Mouse (Mus musculus): ENCODE data around the gene Batf. TPM values are rescaled to one million over a fixed set of nuclear protein-coding genes. Genes with fewer than 3 reads are reported as not detected.
"Not testable (repeated sequence)": the region's sequence is repeated elsewhere in the genome, so short reads cannot be mapped to it uniquely, and the experiment has no call there.

Batf gene
- polyA plus RNA-seq, 1 experiment = 1.1 TPM

DNA sequence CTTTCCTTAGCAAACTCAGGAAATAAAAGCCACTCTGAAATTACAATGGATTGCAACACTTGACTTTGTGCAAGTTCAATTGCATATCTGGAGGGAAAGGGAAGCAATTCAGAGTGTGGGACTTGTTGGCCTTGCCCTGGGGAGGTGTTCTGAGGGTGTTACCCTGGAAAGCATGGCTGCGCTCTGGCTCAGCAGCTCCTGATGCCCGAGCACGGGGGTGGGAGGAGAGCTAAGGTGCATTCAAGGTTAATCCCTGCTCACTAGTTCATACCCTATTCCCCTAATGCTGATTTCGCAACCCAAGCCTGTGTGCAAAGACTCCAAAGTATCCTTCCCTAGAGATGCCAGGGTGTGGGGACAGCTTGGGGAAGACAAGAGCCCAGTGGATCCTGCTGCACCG, 42.7 kb upstream of the Batf start:
- no peaks in the 10 kb centered on the region for H3K27me3 ChIP-seq (ENCODE audit: control insufficient read depth, insufficient read depth, low read length)
- H3K36me3 ChIP-seq (ENCODE audit: control insufficient read depth, insufficient read depth, low read length) = no peaks in the 10 kb centered on the region
- TF ChIP-seq CTCF (IDR thresholded peaks at IDR 0.05; ENCODE audit: control insufficient read depth, insufficient read depth, insufficient replicate concordance, low read depth, low read length) (no peak), POLR2A (IDR thresholded peaks at IDR 0.05; ENCODE audit: control insufficient read depth, low read depth, low read length) (no peak)
- H3K4me3 ChIP-seq (ENCODE audit: control insufficient read depth, low read depth, low read length) = no peak overlapping the region
- no peaks in the 10 kb centered on the region for H3K4me1 ChIP-seq (ENCODE audit: control insufficient read depth, insufficient read depth, low read length)
- H3K27ac ChIP-seq (ENCODE audit: control insufficient read depth, insufficient read depth, low read depth, low read length) = no peak overlapping the region

DNA sequence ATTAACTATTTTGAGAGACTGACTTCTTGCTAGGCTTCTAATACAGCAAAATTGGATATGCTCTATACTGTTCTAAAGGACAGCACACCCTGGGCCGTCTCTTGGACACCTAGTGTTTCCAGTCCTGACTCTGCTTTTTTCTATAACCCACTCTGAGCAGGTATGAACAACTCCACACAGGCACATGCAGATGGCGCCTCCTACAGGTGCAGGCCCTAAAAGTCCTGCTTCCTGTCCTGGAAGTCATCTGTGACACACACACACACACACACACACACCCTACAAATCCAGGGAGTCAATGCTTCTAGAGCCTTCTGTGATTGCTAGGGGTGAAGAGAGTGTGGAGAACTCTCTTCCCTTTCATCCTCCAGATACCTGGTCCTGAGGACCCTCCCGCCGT, 40.8 kb upstream of the Batf start:
- no peaks in the 10 kb centered on the region for H3K36me3 ChIP-seq (ENCODE audit: control insufficient read depth, insufficient read depth, low read length)
- H3K4me1 ChIP-seq (ENCODE audit: control insufficient read depth, insufficient read depth, low read length) = no peaks in the 10 kb centered on the region
- TF ChIP-seq CTCF (IDR thresholded peaks at IDR 0.05; ENCODE audit: control insufficient read depth, insufficient read depth, insufficient replicate concordance, low read depth, low read length) (no peak), POLR2A (IDR thresholded peaks at IDR 0.05; ENCODE audit: control insufficient read depth, low read depth, low read length) (no peak)
- H3K27ac ChIP-seq (ENCODE audit: control insufficient read depth, insufficient read depth, low read depth, low read length) = no peak overlapping the region
- no peak overlapping the region for H3K4me3 ChIP-seq (ENCODE audit: control insufficient read depth, low read depth, low read length)
- no peaks in the 10 kb centered on the region for H3K27me3 ChIP-seq (ENCODE audit: control insufficient read depth, insufficient read depth, low read length)

DNA sequence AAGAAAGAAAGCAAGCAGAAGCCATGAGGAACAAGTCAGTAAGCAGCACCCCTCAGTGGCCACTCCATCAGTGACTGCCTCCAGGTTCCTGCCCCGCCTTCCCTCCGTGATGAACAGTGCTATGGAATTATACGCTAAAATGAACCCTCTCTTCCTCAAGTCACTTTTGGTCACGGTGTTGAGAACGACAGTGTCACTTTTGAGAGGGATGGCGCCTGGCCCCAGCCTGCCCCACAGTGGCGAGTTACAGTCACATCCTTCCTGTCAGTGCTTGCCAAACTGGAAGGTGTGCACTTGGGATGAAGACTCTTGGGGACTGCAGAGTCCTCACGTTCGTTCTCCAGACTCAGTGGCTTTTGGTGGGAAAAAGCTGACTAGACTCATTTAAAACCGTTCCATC, 39.1 kb upstream of the Batf start:
- Histone ChIP-seq H3K36me3 (ENCODE audit: control insufficient read depth, insufficient read depth, low read length) (no peaks in the 10 kb centered on the region), H3K27ac (ENCODE audit: control insufficient read depth, insufficient read depth, low read depth, low read length) (no peak overlapping the region), H3K4me3 (ENCODE audit: control insufficient read depth, low read depth, low read length) (no peak overlapping the region), H3K4me1 (ENCODE audit: control insufficient read depth, insufficient read depth, low read length) (no peaks in the 10 kb centered on the region), H3K27me3 (ENCODE audit: control insufficient read depth, insufficient read depth, low read length) (no peaks in the 10 kb centered on the region)
- TF ChIP-seq POLR2A (IDR thresholded peaks at IDR 0.05; ENCODE audit: control insufficient read depth, low read depth, low read length) = no peak
- peak; percentile 32; the same call in 1 of the 2 replicates for TF ChIP-seq CTCF (IDR thresholded peaks at IDR 0.05; ENCODE audit: control insufficient read depth, insufficient read depth, insufficient replicate concordance, low read depth, low read length)

DNA sequence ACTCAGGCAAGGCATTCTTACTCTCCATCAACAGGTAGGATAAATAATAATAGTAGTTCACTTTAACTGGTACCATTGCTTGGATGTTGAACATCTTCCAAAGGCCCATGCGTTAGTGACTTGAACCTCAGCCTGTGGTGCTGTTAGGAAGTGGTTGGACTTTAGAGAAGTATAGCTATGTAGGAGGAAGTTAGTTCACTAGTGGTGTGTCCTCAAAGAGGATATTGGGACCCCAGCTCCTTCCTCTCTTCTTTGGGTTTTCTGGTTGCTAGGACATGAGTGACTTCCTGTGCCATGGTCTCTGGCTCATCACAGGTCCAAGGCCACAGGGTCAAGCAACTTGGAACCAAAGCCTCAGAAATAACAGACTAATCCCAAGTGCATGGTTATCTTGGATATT, 38.5 kb upstream of the Batf start:
- no peaks in the 10 kb centered on the region for H3K36me3 ChIP-seq (ENCODE audit: control insufficient read depth, insufficient read depth, low read length)
- no peak overlapping the region for H3K27ac ChIP-seq (ENCODE audit: control insufficient read depth, insufficient read depth, low read depth, low read length)
- no peaks in the 10 kb centered on the region for H3K27me3 ChIP-seq (ENCODE audit: control insufficient read depth, insufficient read depth, low read length)
- TF ChIP-seq POLR2A (IDR thresholded peaks at IDR 0.05; ENCODE audit: control insufficient read depth, low read depth, low read length) (no peak), CTCF (IDR thresholded peaks at IDR 0.05; ENCODE audit: control insufficient read depth, insufficient read depth, insufficient replicate concordance, low read depth, low read length) (no peak)
- no peaks in the 10 kb centered on the region for H3K4me1 ChIP-seq (ENCODE audit: control insufficient read depth, insufficient read depth, low read length)
- H3K4me3 ChIP-seq (ENCODE audit: control insufficient read depth, low read depth, low read length) = no peak overlapping the region

DNA sequence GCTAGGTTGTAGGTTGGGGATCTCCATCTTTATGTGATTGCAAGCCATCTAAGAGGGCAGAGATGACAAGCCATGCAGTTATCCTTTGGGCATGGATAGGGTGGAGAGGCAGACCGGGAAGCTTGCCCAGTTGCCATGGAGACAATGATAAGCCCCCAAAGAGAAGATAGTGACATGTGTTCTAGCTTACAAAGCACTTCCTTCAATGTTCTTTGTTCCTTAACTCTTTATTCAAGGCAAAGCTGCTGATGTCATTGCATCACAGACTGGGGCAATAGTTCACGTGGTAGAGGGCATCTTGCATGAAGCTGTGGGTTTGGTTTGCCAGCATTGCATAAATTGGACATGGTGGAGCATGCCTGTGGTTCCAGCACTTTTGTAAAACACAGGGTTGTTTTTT, 27.1 kb upstream of the Batf start:
- H3K4me1 ChIP-seq (ENCODE audit: control insufficient read depth, insufficient read depth, low read length) = no peaks in the 10 kb centered on the region
- TF ChIP-seq POLR2A (IDR thresholded peaks at IDR 0.05; ENCODE audit: control insufficient read depth, low read depth, low read length) (no peak), CTCF (IDR thresholded peaks at IDR 0.05; ENCODE audit: control insufficient read depth, insufficient read depth, insufficient replicate concordance, low read depth, low read length) (no peak)
- no peaks in the 10 kb centered on the region for H3K36me3 ChIP-seq (ENCODE audit: control insufficient read depth, insufficient read depth, low read length)
- H3K27ac ChIP-seq (ENCODE audit: control insufficient read depth, insufficient read depth, low read depth, low read length) = no peak overlapping the region
- no peak overlapping the region for H3K4me3 ChIP-seq (ENCODE audit: control insufficient read depth, low read depth, low read length)
- H3K27me3 ChIP-seq (ENCODE audit: control insufficient read depth, insufficient read depth, low read length) = no peaks in the 10 kb centered on the region

DNA sequence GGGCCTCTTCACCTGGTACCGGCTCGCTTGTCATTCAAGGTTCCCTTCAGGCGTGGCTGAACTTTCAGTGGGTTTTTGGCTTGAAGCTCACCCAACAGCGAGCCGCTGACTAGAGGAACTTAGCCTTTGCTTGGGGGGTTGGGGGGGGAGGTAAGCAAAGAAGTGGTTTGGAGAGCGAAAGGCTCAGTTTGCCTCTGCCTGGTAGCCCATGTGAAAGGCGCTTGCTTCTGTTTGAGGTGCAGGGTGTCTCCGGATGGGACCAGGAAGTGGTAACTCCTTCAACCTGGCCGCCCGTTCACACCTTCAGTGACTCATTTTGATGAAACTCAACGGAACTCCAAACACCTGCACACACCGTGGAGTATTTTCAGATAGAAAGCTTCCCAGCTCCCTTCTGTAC, 25.6 kb upstream of the Batf start:
- Histone ChIP-seq H3K4me1 (ENCODE audit: control insufficient read depth, insufficient read depth, low read length) (no peaks in the 10 kb centered on the region), H3K4me3 (ENCODE audit: control insufficient read depth, low read depth, low read length) (no peak overlapping the region), H3K27ac (ENCODE audit: control insufficient read depth, insufficient read depth, low read depth, low read length) (no peak overlapping the region), H3K36me3 (ENCODE audit: control insufficient read depth, insufficient read depth, low read length) (no peaks in the 10 kb centered on the region), H3K27me3 (ENCODE audit: control insufficient read depth, insufficient read depth, low read length) (no peaks in the 10 kb centered on the region)
- TF ChIP-seq POLR2A (IDR thresholded peaks at IDR 0.05; ENCODE audit: control insufficient read depth, low read depth, low read length) (no peak), CTCF (IDR thresholded peaks at IDR 0.05; ENCODE audit: control insufficient read depth, insufficient read depth, insufficient replicate concordance, low read depth, low read length) (no peak)

DNA sequence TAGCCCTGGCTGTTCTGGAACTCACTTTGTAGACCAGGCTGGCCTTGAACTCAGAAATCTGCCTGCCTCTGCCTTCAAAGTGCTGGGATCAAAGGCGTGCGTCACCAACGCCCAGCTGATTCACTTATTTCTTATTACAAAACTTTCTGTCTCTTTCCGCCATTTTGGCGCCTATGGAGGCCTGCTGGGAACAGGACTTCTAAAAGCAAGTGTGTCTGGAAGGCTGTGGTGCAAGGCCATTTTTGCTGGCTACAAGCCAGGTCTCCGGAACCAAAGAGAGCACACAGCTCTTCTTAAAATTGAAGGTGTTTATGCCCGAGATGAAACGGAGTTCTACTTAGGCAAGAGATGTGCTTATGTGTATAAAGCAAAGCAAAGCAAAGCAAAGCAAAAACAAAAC, 24.2 kb upstream of the Batf start:
- H3K4me1 ChIP-seq (ENCODE audit: control insufficient read depth, insufficient read depth, low read length); H3K27me3 ChIP-seq (ENCODE audit: control insufficient read depth, insufficient read depth, low read length); H3K36me3 ChIP-seq (ENCODE audit: control insufficient read depth, insufficient read depth, low read length): not testable (repeated sequence)

DNA sequence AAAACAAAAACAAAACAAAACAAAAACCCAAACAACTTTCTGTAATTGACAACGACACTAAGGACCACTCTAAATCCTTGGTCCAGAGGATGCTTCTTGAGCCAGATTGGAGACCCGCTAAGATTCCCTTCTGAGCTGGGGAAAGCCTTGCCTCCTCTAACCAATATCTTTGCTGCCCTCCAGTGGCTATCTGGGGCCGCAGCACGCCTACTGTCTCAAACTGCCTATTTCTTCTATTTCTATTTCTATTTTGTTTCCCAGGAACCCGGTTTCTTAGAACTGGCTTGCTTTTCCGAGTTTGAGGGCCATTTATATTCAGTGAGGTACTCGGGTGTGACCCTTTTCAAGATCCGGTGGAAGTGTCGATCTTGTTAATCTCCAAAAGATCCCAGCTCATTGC, 23.6 kb upstream of the Batf start:
- TF ChIP-seq CTCF (IDR thresholded peaks at IDR 0.05; ENCODE audit: control insufficient read depth, insufficient read depth, insufficient replicate concordance, low read depth, low read length) = peak; percentile 63; the same call in 1 of the 2 replicates
- no peak for TF ChIP-seq POLR2A (IDR thresholded peaks at IDR 0.05; ENCODE audit: control insufficient read depth, low read depth, low read length)
- no peak overlapping the region for H3K4me3 ChIP-seq (ENCODE audit: control insufficient read depth, low read depth, low read length)
- no peaks in the 10 kb centered on the region for H3K36me3 ChIP-seq (ENCODE audit: control insufficient read depth, insufficient read depth, low read length)
- H3K27me3 ChIP-seq (ENCODE audit: control insufficient read depth, insufficient read depth, low read length) = no peaks in the 10 kb centered on the region
- no peaks in the 10 kb centered on the region for H3K4me1 ChIP-seq (ENCODE audit: control insufficient read depth, insufficient read depth, low read length)
- H3K27ac ChIP-seq (ENCODE audit: control insufficient read depth, insufficient read depth, low read depth, low read length) = no peak overlapping the region

More for the DNA sequence above, 24.2 kb upstream of the Batf start:
- not testable (repeated sequence) for H3K27ac ChIP-seq (ENCODE audit: control insufficient read depth, insufficient read depth, low read depth, low read length); H3K4me3 ChIP-seq (ENCODE audit: control insufficient read depth, low read depth, low read length)
